Mouse (Mus musculus): ENCODE data around the gene Pigx. TPM values are rescaled to one million over a fixed set of nuclear protein-coding genes. Genes with fewer than 3 reads are reported as not detected.
A peak's percentile ranks its signal among the peaks of the same experiment; 100 is the strongest.
"Not testable (repeated sequence)": the region's sequence is repeated elsewhere in the genome, so short reads cannot be mapped to it uniquely, and the experiment has no call there.

Gene Pigx
- total and polyA plus RNA-seq, 2 experiments from 2014 or later = 47.3 to 86.7 TPM

GRCm38 (mm10) chr16:32098897-32099637 is 473 bp downstream of the Pigx start:
- DNase-seq (ENCODE audit: low spot score) (no peak), ATAC-seq (peak; percentile 84)
- no peak for TF ChIP-seq CTCF (IDR thresholded peaks at IDR 0.05; ENCODE audit: low read depth)
- Histone ChIP-seq H3K4me1 (ENCODE audit: insufficient read depth, low read length) (peaks cover 11% of the 10 kb centered on the region; the same call in 1 of the 2 replicates), H3K36me3 (ENCODE audit: insufficient read depth, low read length) (peaks cover 6% of the 10 kb centered on the region), H3K4me3 (ENCODE audit: low read length) (peak overlapping the region; percentile 94), H3K9ac (replicated peaks; ENCODE audit: low read length) (peak overlapping the region; percentile 81), H3K27me3 (ENCODE audit: insufficient read depth, low read length) (no peaks in the 10 kb centered on the region), H3K4me2 (ENCODE audit: low read depth, low read length) (peak overlapping the region; percentile 70), H3K27ac (peak overlapping the region; percentile 76), H3K9me3 (ENCODE audit: low read length) (no peaks in the 10 kb centered on the region)
- under 1% methylated on average over 38 of the region's 39 CpGs for WGBS

DNA sequence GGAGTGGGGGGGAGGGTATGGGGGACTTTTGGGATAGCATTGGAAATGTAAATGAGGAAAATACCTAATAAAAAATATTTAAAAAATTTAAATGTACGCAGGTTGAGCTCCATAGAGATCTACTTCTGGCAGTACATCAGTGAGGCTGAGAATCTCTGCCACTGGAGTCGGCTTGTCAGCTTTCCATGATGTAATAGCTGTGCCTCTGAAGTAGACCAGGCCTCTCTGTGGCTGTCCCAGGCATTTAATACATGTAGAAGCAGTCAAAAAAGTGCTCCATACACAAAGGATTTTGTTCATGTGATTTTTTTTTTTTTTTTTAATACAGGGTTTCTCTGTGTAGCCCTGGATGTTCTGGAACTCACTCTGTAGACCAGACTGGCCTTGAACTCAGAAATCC is 1.8 kb downstream of the Pigx start:
- not testable (repeated sequence) for H3K9me3 ChIP-seq (ENCODE audit: low read length); H3K36me3 ChIP-seq (ENCODE audit: insufficient read depth, low read length); H3K9ac ChIP-seq (replicated peaks; ENCODE audit: low read length); ATAC-seq; H3K4me3 ChIP-seq (ENCODE audit: low read length); H3K27me3 ChIP-seq (ENCODE audit: insufficient read depth, low read length); H3K4me2 ChIP-seq (ENCODE audit: low read depth, low read length); DNase-seq (ENCODE audit: low spot score); H3K27ac ChIP-seq
- H3K4me1 ChIP-seq (ENCODE audit: insufficient read depth, low read length) = peaks cover 11% of the 10 kb centered on the region; the same call in 1 of the 2 replicates
- WGBS = 92% methylated on average over 2 of the region's 2 CpGs

- Histone ChIP-seq H3K4me3 (ENCODE audit: low read length) (no peak overlapping the region), H3K9ac (replicated peaks; ENCODE audit: low read length) (no peak overlapping the region), H3K4me2 (ENCODE audit: low read depth, low read length) (no peak overlapping the region), H3K36me3 (ENCODE audit: insufficient read depth, low read length) (peaks cover 36% of the 10 kb centered on the region), H3K9me3 (ENCODE audit: low read length) (no peaks in the 10 kb centered on the region), H3K27me3 (ENCODE audit: insufficient read depth, low read length) (no peaks in the 10 kb centered on the region), H3K27ac (no peak overlapping the region), H3K4me1 (ENCODE audit: insufficient read depth, low read length) (no peaks in the 10 kb centered on the region)
- whole genome bisulfite sequencing = 95% methylated on average over 7 of the region's 7 CpGs
- ATAC-seq (no peak), DNase-seq (ENCODE audit: low spot score) (no peak)
- no peak for TF ChIP-seq CTCF (IDR thresholded peaks at IDR 0.05; ENCODE audit: low read depth)
These were observed 8.1 kb downstream of the Pigx start for GRCm38 (mm10) chr16:32091466-32091865.

DNA sequence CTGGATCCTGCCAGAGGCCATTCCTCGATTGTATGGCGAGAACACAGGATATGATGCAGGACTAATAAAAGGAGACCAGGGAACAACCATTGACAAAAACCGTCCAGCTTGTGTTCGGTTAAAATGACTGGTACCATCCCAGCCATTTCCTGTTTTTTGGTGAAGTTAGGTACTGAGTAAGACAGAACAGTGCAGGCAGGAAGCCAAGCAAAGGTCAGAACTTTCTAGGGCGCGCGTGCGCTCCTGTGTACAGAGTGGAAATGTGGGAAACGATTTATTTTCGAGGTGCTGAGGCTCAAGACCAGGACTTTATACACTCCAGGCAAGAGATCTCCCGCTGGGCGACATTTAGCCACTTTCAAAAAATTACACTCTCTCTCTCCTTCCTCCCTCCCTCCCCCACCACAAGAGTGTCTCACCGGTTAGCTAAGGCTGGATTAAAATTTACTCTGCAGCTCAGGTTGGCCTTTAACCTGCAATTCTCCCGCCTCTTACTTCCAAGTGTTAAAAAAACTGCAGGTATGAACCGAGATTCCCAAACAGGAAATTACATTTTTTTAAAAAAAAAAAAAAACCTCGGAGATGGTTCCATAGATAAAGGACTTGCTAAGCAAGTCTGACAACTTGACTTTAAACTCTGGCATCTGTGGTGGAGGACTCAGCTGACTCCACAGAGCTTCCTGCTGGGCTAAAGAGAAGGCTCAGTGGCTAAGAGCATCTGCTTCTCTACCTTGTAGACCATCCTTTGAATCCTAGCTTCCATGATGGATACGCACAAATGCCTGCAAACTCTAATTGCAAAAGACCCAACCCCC is 11.7 kb downstream of the Pigx start:
- TF ChIP-seq CTCF (IDR thresholded peaks at IDR 0.05; ENCODE audit: low read depth) = no peak
- DNase-seq (ENCODE audit: low spot score) (no peak), ATAC-seq (no peak)
- H3K36me3 ChIP-seq (ENCODE audit: insufficient read depth, low read length) = peaks cover 49% of the 10 kb centered on the region
- H3K27ac ChIP-seq = no peak overlapping the region
- no peak overlapping the region for H3K4me2 ChIP-seq (ENCODE audit: low read depth, low read length)
- H3K9me3 ChIP-seq (ENCODE audit: low read length) = no peaks in the 10 kb centered on the region
- 87% methylated on average over 17 of the region's 17 CpGs for WGBS
- no peaks in the 10 kb centered on the region for H3K4me1 ChIP-seq (ENCODE audit: insufficient read depth, low read length)
- no peaks in the 10 kb centered on the region for H3K27me3 ChIP-seq (ENCODE audit: insufficient read depth, low read length)
- H3K4me3 ChIP-seq (ENCODE audit: low read length) = no peak overlapping the region
- H3K9ac ChIP-seq (replicated peaks; ENCODE audit: low read length) = no peak overlapping the region

GRCm38 (mm10) chr16:32078991-32079511 is 20.5 kb downstream of the Pigx start, which contains the start of gene Pak2:
Pak2 (minus strand) TSS chr16:32079342.
- H3K36me3 ChIP-seq (ENCODE audit: insufficient read depth, low read length) = no peaks in the 10 kb centered on the region
- DNase-seq (ENCODE audit: low spot score) = peak; percentile 94
- peak within 1 kb of the TSS; percentile 89 for H3K4me3 ChIP-seq (ENCODE audit: low read length)
- H3K27me3 ChIP-seq (ENCODE audit: insufficient read depth, low read length) = no peaks in the 10 kb centered on the region
- H3K9ac ChIP-seq (replicated peaks; ENCODE audit: low read length) = peak within 1 kb of the TSS; percentile 97
- no peak for TF ChIP-seq CTCF (IDR thresholded peaks at IDR 0.05; ENCODE audit: low read depth)
- H3K9me3 ChIP-seq (ENCODE audit: low read length) = no peaks in the 10 kb centered on the region
- peak; percentile 98 for ATAC-seq
- H3K4me2 ChIP-seq (ENCODE audit: low read depth, low read length) = peak within 1 kb of the TSS; percentile 82
- H3K4me1 ChIP-seq (ENCODE audit: insufficient read depth, low read length) = peaks cover 12% of the 10 kb centered on the region
- under 1% methylated on average over 41 of the region's 60 CpGs for WGBS
- peak within 1 kb of the TSS; percentile 95 for H3K27ac ChIP-seq

GRCm38 (mm10) chr16:32078408-32078990 is 21.0 kb downstream of the Pigx start:
- WGBS = under 1% methylated on average over 29 of the region's 30 CpGs
- Histone ChIP-seq H3K36me3 (ENCODE audit: insufficient read depth, low read length) (no peaks in the 10 kb centered on the region), H3K27ac (peak overlapping the region; percentile 95), H3K9ac (replicated peaks; ENCODE audit: low read length) (peak overlapping the region; percentile 97), H3K4me2 (ENCODE audit: low read depth, low read length) (peak overlapping the region; percentile 82), H3K4me1 (ENCODE audit: insufficient read depth, low read length) (peaks cover 12% of the 10 kb centered on the region), H3K27me3 (ENCODE audit: insufficient read depth, low read length) (no peaks in the 10 kb centered on the region), H3K9me3 (ENCODE audit: low read length) (no peaks in the 10 kb centered on the region), H3K4me3 (ENCODE audit: low read length) (peak overlapping the region; percentile 89)
- ATAC-seq (no peak), DNase-seq (ENCODE audit: low spot score) (peak; percentile 61)
- no peak for TF ChIP-seq CTCF (IDR thresholded peaks at IDR 0.05; ENCODE audit: low read depth)
